Mouse (Mus musculus) stomach, embryonic 14.5 days (tissue): ENCODE results near the gene Sf3b2. TPM values are rescaled to one million over a fixed set of nuclear protein-coding genes. Genes with fewer than 3 reads are reported as not detected.
A peak's percentile ranks its signal among the peaks of the same experiment; 100 is the strongest.

Source experiments
- ATAC-seq: fragments of 200-750 bp; cut with Nextera tagmentation; 2 replicates; pipeline ENCODE4 v1.8.0; 2017; ENCODE audit warnings: low read depth, moderate TSS enrichment; ENCODE audit not compliant: insufficient number of reproducible peaks, insufficient read depth, low FRiP score
- H3K27ac ChIP-seq: fragments of 300-500 bp; sonication (generic); 2 replicates; pipeline ENCODE4 v1.5.1; 2014; ENCODE audit warnings: mild to moderate bottlenecking, low read length, moderate library complexity, mixed read lengths
- H3K27me3 ChIP-seq: fragments of 300-500 bp; sonication (generic); 2 replicates; pipeline ENCODE4 v1.6.1; 2014; ENCODE audit warnings: low read length, control low read depth, mixed read lengths; ENCODE audit not compliant: control insufficient read depth, insufficient read depth
- H3K36me3 ChIP-seq: fragments of 300-500 bp; sonication (generic); 2 replicates; pipeline ENCODE4 v1.6.1; 2014; ENCODE audit warnings: mild to moderate bottlenecking, control low read depth, low read length, moderate library complexity, mixed read lengths; ENCODE audit not compliant: control insufficient read depth, insufficient read depth
- H3K4me1 ChIP-seq: fragments of 300-500 bp; sonication (generic); 2 replicates; pipeline ENCODE4 v1.6.1; 2014; ENCODE audit warnings: low read length, control low read depth, mixed read lengths; ENCODE audit not compliant: control insufficient read depth, insufficient read depth
- H3K4me2 ChIP-seq: fragments of 300-500 bp; sonication (generic); replicated peaks from 2 replicates; pipeline ENCODE4 v1.6.1; 2014; ENCODE audit warnings: low read depth, low read length, control low read depth
- H3K4me3 ChIP-seq: fragments of 300-500 bp; sonication (generic); 2 replicates; pipeline ENCODE4 v1.5.1; 2014; ENCODE audit warnings: low read depth, low read length, control low read depth
- H3K9ac ChIP-seq: fragments of 300-500 bp; sonication (generic); replicated peaks from 2 replicates; pipeline ENCODE4 v1.6.1; 2014; ENCODE audit warnings: low read depth, mild to moderate bottlenecking, control low read depth, low read length, moderate library complexity, mixed read lengths
- H3K9me3 ChIP-seq: fragments of 300-500 bp; sonication (generic); 2 replicates; pipeline ENCODE4 v1.6.1; 2016; ENCODE audit warnings: low read depth, low read length, control low read depth; ENCODE audit not compliant: control insufficient read depth
- WGBS: fragments of 180-500 bp; shearing (Covaris S2); extraction: QIAGEN DNeasy Blood & Tissue Kit; methylation state at CpG from one replicate; pipeline ENCODE4 v1.1.7; 2014; 5-methylcytosine and 5-hydroxymethylcytosine counted together
- polyA plus RNA-seq: library from polyadenylated mRNA; unstranded; fragments of >200 nt; fragmentation: Nextera tagmentation; extraction: Ambion mirVana; gene quantifications from 2 replicates; pipeline ENCODE4 v1.2.1, GENCODE M21; 2014

The Sf3b2 gene
- polyA plus RNA-seq = 325 and 343 TPM in 2 replicates

GRCm38 (mm10) chr19:5294972-5295735 lies at the start of gene Sf3b2:
Sf3b2 (minus strand) TSS chr19:5295455.
- under 1% methylated on average over 46 of the region's 46 CpGs for WGBS
- no peaks in the 10 kb centered on the region for H3K27me3 ChIP-seq
- peak within 1 kb of the TSS; percentile 78 for H3K4me3 ChIP-seq
- peak; percentile 97 for ATAC-seq
- peaks cover 23% of the 10 kb centered on the region; the same call in 1 of the 2 replicates for H3K4me1 ChIP-seq
- peak within 1 kb of the TSS; percentile 81 for H3K4me2 ChIP-seq
- peak within 1 kb of the TSS; percentile 79 for H3K9ac ChIP-seq
- peak within 1 kb of the TSS; percentile 91 for H3K27ac ChIP-seq
- H3K9me3 ChIP-seq = no peaks in the 10 kb centered on the region
- peaks cover 32% of the 10 kb centered on the region for H3K36me3 ChIP-seq

GRCm38 (mm10) chr19:5341360-5341759 lies 46.1 kb upstream of the Sf3b2 start:
- Histone ChIP-seq H3K9me3 (no peaks in the 10 kb centered on the region), H3K4me1 (no peaks in the 10 kb centered on the region), H3K9ac (no peak overlapping the region), H3K27ac (no peak overlapping the region), H3K27me3 (no peaks in the 10 kb centered on the region), H3K4me3 (no peak overlapping the region), H3K36me3 (no peaks in the 10 kb centered on the region), H3K4me2 (no peak overlapping the region)
- no peak for ATAC-seq
- 87% methylated on average over 7 of the region's 7 CpGs for WGBS

- Histone ChIP-seq H3K36me3 (no peaks in the 10 kb centered on the region), H3K27ac (no peak overlapping the region), H3K27me3 (no peaks in the 10 kb centered on the region), H3K4me3 (no peak overlapping the region), H3K4me1 (no peaks in the 10 kb centered on the region), H3K9ac (no peak overlapping the region), H3K9me3 (no peaks in the 10 kb centered on the region), H3K4me2 (no peak overlapping the region)
- 18% methylated on average over 5 of the region's 5 CpGs for WGBS
- ATAC-seq = no peak
Measured at GRCm38 (mm10) chr19:5337975-5338374, 42.7 kb upstream of the Sf3b2 start.

- no peak for ATAC-seq
- Histone ChIP-seq H3K36me3 (no peaks in the 10 kb centered on the region), H3K4me2 (no peak within 1 kb of the TSS), H3K9ac (no peak within 1 kb of the TSS), H3K27ac (no peak within 1 kb of the TSS), H3K9me3 (no peaks in the 10 kb centered on the region), H3K4me1 (no peaks in the 10 kb centered on the region), H3K4me3 (no peak within 1 kb of the TSS), H3K27me3 (no peaks in the 10 kb centered on the region)
- 90% methylated on average over 6 of the region's 6 CpGs for WGBS
Measured at GRCm38 (mm10) chr19:5335441-5335840, 40.2 kb upstream of the Sf3b2 start, which contains the start of gene Catsper1. Catsper1 (plus strand) TSS chr19:5335741.

- H3K4me1 ChIP-seq = no peaks in the 10 kb centered on the region
- H3K4me2 ChIP-seq = no peak overlapping the region
- WGBS = 65% methylated on average over 5 of the region's 5 CpGs
- H3K4me3 ChIP-seq = no peak overlapping the region
- no peaks in the 10 kb centered on the region for H3K27me3 ChIP-seq
- H3K27ac ChIP-seq = no peak overlapping the region
- no peaks in the 10 kb centered on the region for H3K36me3 ChIP-seq
- no peaks in the 10 kb centered on the region for H3K9me3 ChIP-seq
- no peak for ATAC-seq
- no peak overlapping the region for H3K9ac ChIP-seq
Measured at GRCm38 (mm10) chr19:5334741-5335140, 39.5 kb upstream of the Sf3b2 start.

- no peak overlapping the region for H3K4me2 ChIP-seq
- WGBS = 68% methylated on average over 19 of the region's 19 CpGs
- H3K4me3 ChIP-seq = no peak overlapping the region
- no peaks in the 10 kb centered on the region for H3K27me3 ChIP-seq
- ATAC-seq = no peak
- no peaks in the 10 kb centered on the region for H3K36me3 ChIP-seq
- H3K4me1 ChIP-seq = 0 out of 2 replicates have a peak, but pooled peaks cover 3% of the 10 kb centered on the region
- no peak overlapping the region for H3K9ac ChIP-seq
- H3K27ac ChIP-seq = no peak overlapping the region
- H3K9me3 ChIP-seq = no peaks in the 10 kb centered on the region
Measured at GRCm38 (mm10) chr19:5327970-5328369, 32.7 kb upstream of the Sf3b2 start.

GRCm38 (mm10) chr19:5323801-5324200 lies 28.5 kb upstream of the Sf3b2 start:
- Histone ChIP-seq H3K4me1 (0 out of 2 replicates have a peak, but pooled peaks cover 3% of the 10 kb centered on the region), H3K36me3 (no peaks in the 10 kb centered on the region), H3K9ac (no peak overlapping the region), H3K27me3 (no peaks in the 10 kb centered on the region), H3K9me3 (no peaks in the 10 kb centered on the region), H3K27ac (no peak overlapping the region), H3K4me2 (no peak overlapping the region), H3K4me3 (no peak overlapping the region)
- no peak for ATAC-seq
- 51% methylated on average over 17 of the region's 17 CpGs for WGBS

GRCm38 (mm10) chr19:5313189-5313588 lies 17.9 kb upstream of the Sf3b2 start:
- ATAC-seq = no peak
- Histone ChIP-seq H3K4me2 (no peak overlapping the region), H3K9ac (no peak overlapping the region), H3K36me3 (no peaks in the 10 kb centered on the region), H3K27ac (no peak overlapping the region), H3K9me3 (no peaks in the 10 kb centered on the region; the same call in 1 of the 2 replicates), H3K27me3 (no peaks in the 10 kb centered on the region), H3K4me3 (no peak overlapping the region), H3K4me1 (no peaks in the 10 kb centered on the region)
- 84% methylated on average over 8 of the region's 8 CpGs for WGBS
